In genomic region chr19:24988831-24989230, GRCm38 (mm10) we compare ENCODE assay signal across 18 mouse cellular contexts. TPM values are rescaled to one million over a fixed set of nuclear protein-coding genes. Genes with fewer than 3 reads are reported as not detected.
DNase-seq lines count a peak whose midpoint lies in the region; ATAC-seq and TF ChIP-seq lines count a peak whose summit lies in the region.
"Had no signal": no experiment of that assay in that cellular context is flagged by ENCODE, and none has a peak within 500 bp of the region (broad histone marks: within the 10 kb centered on the region; RNA-seq: fewer than 3 reads in every experiment).

No protein-coding gene starts in this region.

- WGBS in intestine, embryonic 15.5 days = 81% methylated on average over 5 of the region's 5 CpGs

- peak; percentile 34 for DNase-seq in adrenal gland, postnatal 14 days
- no peak for DNase-seq in adrenal gland, postnatal 25 days
- peak; percentile 36 to 59 for DNase-seq in kidney, postnatal 25 days
- no peak for DNase-seq in kidney, adult 9 months
- DNase-seq in lung, postnatal 14 days = peak; percentile 29
- DNase-seq in left cerebral cortex, adult 2 months (ENCODE audit: extremely low spot score in 1 of 2, low spot score in 2 of 2) = no peak
- DNase-seq: adrenal gland, adult 2 months; cerebellum, adult 18-20 months; forebrain, postnatal 0 days; kidney, postnatal 14 days; right cerebral cortex, postnatal 14 days had no signal

- no peak overlapping the region for H3K4me3 ChIP-seq in brown adipose tissue, adult 24 weeks (ENCODE audit: insufficient read depth, low read depth, low read length)
- no peak overlapping the region for H3K4me3 ChIP-seq in left cerebral cortex, adult 2 months
- no peak overlapping the region for H3K4me3 ChIP-seq in intestine, embryonic 15.5 days (replicated peaks)
- H3K4me3 ChIP-seq: embryonic facial prominence, embryonic 13.5 days; hindbrain, embryonic 12.5 days; limb, embryonic 13.5 days; neural tube, embryonic 12.5 days had no signal

- peaks cover 5% of the 10 kb centered on the region; the same call in 1 of the 2 replicates for H3K4me1 ChIP-seq in brown adipose tissue, adult 24 weeks (ENCODE audit: control insufficient read depth, insufficient read depth, insufficient read length, low read length)
- no peaks in the 10 kb centered on the region for H3K4me1 ChIP-seq in intestine, embryonic 15.5 days (replicated peaks)
- H3K4me1 ChIP-seq: embryonic facial prominence, embryonic 13.5 days; hindbrain, embryonic 12.5 days; limb, embryonic 13.5 days; neural tube, embryonic 12.5 days had no signal

- ATAC-seq in intestine, embryonic 15.5 days = no peak
- ATAC-seq: forebrain, postnatal 0 days had no signal

- no peaks in the 10 kb centered on the region for H3K9me3 ChIP-seq in intestine, embryonic 15.5 days
- H3K9me3 ChIP-seq: embryonic facial prominence, embryonic 13.5 days; hindbrain, embryonic 12.5 days; limb, embryonic 13.5 days; megakaryocyte, embryonic 14.5 days; neural tube, embryonic 12.5 days had no signal

- no peak overlapping the region for H3K9ac ChIP-seq in intestine, embryonic 15.5 days
- H3K9ac ChIP-seq: embryonic facial prominence, embryonic 13.5 days; forebrain, postnatal 0 days; hindbrain, embryonic 12.5 days; limb, embryonic 13.5 days; neural tube, embryonic 12.5 days had no signal

- intact Hi-C loops in left cerebral cortex, adult 2 months (cut with DNase I) = no loop called here

- no peak for TF ChIP-seq CTCF in left cerebral cortex, adult 2 months (IDR thresholded peaks at IDR 0.05)

- H3K36me3 ChIP-seq in intestine, embryonic 15.5 days = no peaks in the 10 kb centered on the region
- H3K36me3 ChIP-seq: embryonic facial prominence, embryonic 13.5 days; hindbrain, embryonic 12.5 days; limb, embryonic 13.5 days; neural tube, embryonic 12.5 days had no signal

- H3K4me2 ChIP-seq in intestine, embryonic 15.5 days (replicated peaks) = no peak overlapping the region
- H3K4me2 ChIP-seq: embryonic facial prominence, embryonic 13.5 days; hindbrain, embryonic 12.5 days; limb, embryonic 13.5 days; neural tube, embryonic 12.5 days had no signal

- H3K27ac ChIP-seq in brown adipose tissue, adult 24 weeks (replicated peaks; ENCODE audit: low read depth, low read length) = peak overlapping the region; percentile 8; the same call in 1 of the 2 replicates
- no peak overlapping the region for H3K27ac ChIP-seq in left cerebral cortex, adult 2 months
- H3K27ac ChIP-seq in intestine, embryonic 15.5 days = no peak overlapping the region
- H3K27ac ChIP-seq: embryonic facial prominence, embryonic 13.5 days; hindbrain, embryonic 12.5 days; limb, embryonic 13.5 days; neural tube, embryonic 12.5 days had no signal

- H3K27me3 ChIP-seq in intestine, embryonic 15.5 days (replicated peaks) = no peaks in the 10 kb centered on the region
- H3K27me3 ChIP-seq: embryonic facial prominence, embryonic 13.5 days; hindbrain, embryonic 12.5 days; limb, embryonic 13.5 days; megakaryocyte, embryonic 14.5 days; neural tube, embryonic 12.5 days had no signal

RNA-seq across cellular contexts. Expression of gene Dock8, which starts 10.5 kb away (rescaled TPM):
- total RNA-seq in adrenal gland, postnatal 14 days (2021) = 33.1 and 33.8 TPM in 2 replicates
- 24.9 and 36.2 TPM in 2 replicates for total RNA-seq in adrenal gland, postnatal 25 days (2021)
- 29.0 and 42.3 TPM in 2 replicates for polyA plus RNA-seq in brown adipose tissue, adult 24 weeks (2012; ENCODE audit: insufficient read depth, insufficient read length, missing spikeins)
- 1 to 10 TPM; 3.5 to 4.6 TPM for total RNA-seq in left cerebral cortex, adult 2 months (2021)
- 5.0 TPM in 2 replicates for polyA plus RNA-seq in intestine, embryonic 15.5 days (2015; fragmentation: Nextera tagmentation; extraction: Ambion mirVana)

RNA-seq across cellular contexts. Expression of gene Cbwd1, which starts 27.4 kb away (rescaled TPM):
- total RNA-seq in adrenal gland, postnatal 14 days (2021) = 11.8 and 12.2 TPM in 2 replicates
- total RNA-seq in adrenal gland, postnatal 25 days (2021) = 14.8 and 15.7 TPM in 2 replicates
- polyA plus RNA-seq in brown adipose tissue, adult 24 weeks (2012; ENCODE audit: insufficient read depth, insufficient read length, missing spikeins) = 20.7 and 23.3 TPM in 2 replicates
- 10 to 100 TPM; 12.4 to 16.2 TPM for total RNA-seq in left cerebral cortex, adult 2 months (2021)
- polyA plus RNA-seq in intestine, embryonic 15.5 days (2015; fragmentation: Nextera tagmentation; extraction: Ambion mirVana) = 16.2 and 18.8 TPM in 2 replicates

Comparison
In these comparisons a context has a peak if more than half of its experiments do, and no peak if none do; other contexts are left out.
1. DNase-seq: peak in adrenal gland, postnatal 14 days (single experiment), kidney, postnatal 25 days (2 of 2) and lung, postnatal 14 days (single experiment); none in adrenal gland, postnatal 25 days (single experiment), kidney, adult 9 months (single experiment) and left cerebral cortex, adult 2 months (0 of 2).